Mouse (Mus musculus): Measurements from ENCODE around the gene Grb14. TPM values are rescaled to one million over a fixed set of nuclear protein-coding genes. Genes with fewer than 3 reads are reported as not detected.

The Grb14 gene
- total RNA-seq, 1 experiment = 2.4 TPM

- no peaks in the 10 kb centered on the region for H3K4me1 ChIP-seq (ENCODE audit: control insufficient read depth in 2 of 2, insufficient read depth in 2 of 2, low read length in 2 of 2, poor library complexity in 1 of 2)
- H3K27ac ChIP-seq (ENCODE audit: insufficient read depth, low read depth, low read length, poor library complexity, severe bottlenecking) = no peak overlapping the region
- no peak overlapping the region for H3K9ac ChIP-seq (ENCODE audit: insufficient read depth, low read depth, low read length, poor library complexity, severe bottlenecking)
- no peaks in the 10 kb centered on the region for H3K9me3 ChIP-seq (ENCODE audit: control insufficient read depth, insufficient read depth, low read depth, low read length)
- TF ChIP-seq HCFC1 (IDR thresholded peaks at IDR 0.05; ENCODE audit: borderline replicate concordance, insufficient read depth, low read length) (no peak), CHD2 (IDR thresholded peaks at IDR 0.05; ENCODE audit: low read depth, low read length) (no peak), MAFK (IDR thresholded peaks at IDR 0.05; ENCODE audit: insufficient read depth, low read depth, low read length) (no peak), ZC3H11A (IDR thresholded peaks at IDR 0.05; ENCODE audit: borderline replicate concordance, low read depth, low read length) (no peak), ZNF384 (IDR thresholded peaks at IDR 0.05; ENCODE audit: low read depth, low read length) (no peak)
- no peaks in the 10 kb centered on the region for H3K36me3 ChIP-seq (ENCODE audit: control insufficient read depth, insufficient read depth, low read length, poor library complexity, severe bottlenecking)
- in situ Hi-C loops (cut with MboI; ENCODE audit: low sequenced_read_pairs in 2 of 2, unreplicated experiment in 2 of 2) = no loop called here
- no peak overlapping the region for H3K4me3 ChIP-seq (ENCODE audit: insufficient read depth in 1 of 2, low read depth in 1 of 2, low read length in 2 of 2, poor library complexity in 1 of 2, severe bottlenecking in 1 of 2)
- DNase-seq (ENCODE audit: low read depth, low spot score) = no peak
Measured at GRCm38 (mm10) chr2:64947484-64947883, 77.3 kb downstream of the Grb14 start.

GRCm38 (mm10) chr2:64920879-64921278, 103.9 kb downstream of the Grb14 start:
- H3K9me3 ChIP-seq (ENCODE audit: control insufficient read depth, insufficient read depth, low read depth, low read length) = no peaks in the 10 kb centered on the region
- H3K36me3 ChIP-seq (ENCODE audit: control insufficient read depth, insufficient read depth, low read length, poor library complexity, severe bottlenecking) = no peaks in the 10 kb centered on the region
- no peak overlapping the region for H3K4me3 ChIP-seq (ENCODE audit: insufficient read depth in 1 of 2, low read depth in 1 of 2, low read length in 2 of 2, poor library complexity in 1 of 2, severe bottlenecking in 1 of 2)
- no peaks in the 10 kb centered on the region for H3K4me1 ChIP-seq (ENCODE audit: control insufficient read depth in 2 of 2, insufficient read depth in 2 of 2, low read length in 2 of 2, poor library complexity in 1 of 2)
- TF ChIP-seq ZC3H11A (IDR thresholded peaks at IDR 0.05; ENCODE audit: borderline replicate concordance, low read depth, low read length) = no peak
- TF ChIP-seq CHD2 (IDR thresholded peaks at IDR 0.05; ENCODE audit: low read depth, low read length) = no peak
- TF ChIP-seq HCFC1 (IDR thresholded peaks at IDR 0.05; ENCODE audit: borderline replicate concordance, insufficient read depth, low read length) = no peak
- TF ChIP-seq ZNF384 (IDR thresholded peaks at IDR 0.05; ENCODE audit: low read depth, low read length) = no peak
- no peak for TF ChIP-seq MAFK (IDR thresholded peaks at IDR 0.05; ENCODE audit: insufficient read depth, low read depth, low read length)
- H3K27ac ChIP-seq (ENCODE audit: insufficient read depth, low read depth, low read length, poor library complexity, severe bottlenecking) = no peak overlapping the region
- no peak for DNase-seq (ENCODE audit: low read depth, low spot score)
- H3K9ac ChIP-seq (ENCODE audit: insufficient read depth, low read depth, low read length, poor library complexity, severe bottlenecking) = no peak overlapping the region
- in situ Hi-C loops (cut with MboI; ENCODE audit: low sequenced_read_pairs in 2 of 2, unreplicated experiment in 2 of 2) = no loop called here

GRCm38 (mm10) chr2:64915448-64915847, 109.3 kb downstream of the Grb14 start:
- Histone ChIP-seq H3K36me3 (ENCODE audit: control insufficient read depth, insufficient read depth, low read length, poor library complexity, severe bottlenecking) (no peaks in the 10 kb centered on the region), H3K4me1 (ENCODE audit: control insufficient read depth in 2 of 2, insufficient read depth in 2 of 2, low read length in 2 of 2, poor library complexity in 1 of 2) (no peaks in the 10 kb centered on the region), H3K27ac (ENCODE audit: insufficient read depth, low read depth, low read length, poor library complexity, severe bottlenecking) (no peak overlapping the region), H3K4me3 (ENCODE audit: insufficient read depth in 1 of 2, low read depth in 1 of 2, low read length in 2 of 2, poor library complexity in 1 of 2, severe bottlenecking in 1 of 2) (no peak overlapping the region), H3K9me3 (ENCODE audit: control insufficient read depth, insufficient read depth, low read depth, low read length) (no peaks in the 10 kb centered on the region), H3K9ac (ENCODE audit: insufficient read depth, low read depth, low read length, poor library complexity, severe bottlenecking) (no peak overlapping the region)
- no peak for DNase-seq (ENCODE audit: low read depth, low spot score)
- TF ChIP-seq CHD2 (IDR thresholded peaks at IDR 0.05; ENCODE audit: low read depth, low read length) (no peak), ZNF384 (IDR thresholded peaks at IDR 0.05; ENCODE audit: low read depth, low read length) (no peak), HCFC1 (IDR thresholded peaks at IDR 0.05; ENCODE audit: borderline replicate concordance, insufficient read depth, low read length) (no peak), ZC3H11A (IDR thresholded peaks at IDR 0.05; ENCODE audit: borderline replicate concordance, low read depth, low read length) (no peak), MAFK (IDR thresholded peaks at IDR 0.05; ENCODE audit: insufficient read depth, low read depth, low read length) (no peak)
- in situ Hi-C loops (cut with MboI; ENCODE audit: low sequenced_read_pairs in 2 of 2, unreplicated experiment in 2 of 2) = no loop called here

GRCm38 (mm10) chr2:64904877-64905276, 119.9 kb downstream of the Grb14 start:
- H3K9me3 ChIP-seq (ENCODE audit: control insufficient read depth, insufficient read depth, low read depth, low read length) = no peaks in the 10 kb centered on the region
- no peak overlapping the region for H3K27ac ChIP-seq (ENCODE audit: insufficient read depth, low read depth, low read length, poor library complexity, severe bottlenecking)
- DNase-seq (ENCODE audit: low read depth, low spot score) = no peak
- no peaks in the 10 kb centered on the region for H3K36me3 ChIP-seq (ENCODE audit: control insufficient read depth, insufficient read depth, low read length, poor library complexity, severe bottlenecking)
- in situ Hi-C loops (cut with MboI; ENCODE audit: low sequenced_read_pairs in 2 of 2, unreplicated experiment in 2 of 2) = no loop called here
- H3K4me1 ChIP-seq (ENCODE audit: control insufficient read depth in 2 of 2, insufficient read depth in 2 of 2, low read length in 2 of 2, poor library complexity in 1 of 2) = no peaks in the 10 kb centered on the region
- H3K9ac ChIP-seq (ENCODE audit: insufficient read depth, low read depth, low read length, poor library complexity, severe bottlenecking) = no peak overlapping the region
- TF ChIP-seq MAFK (IDR thresholded peaks at IDR 0.05; ENCODE audit: insufficient read depth, low read depth, low read length) (no peak), ZC3H11A (IDR thresholded peaks at IDR 0.05; ENCODE audit: borderline replicate concordance, low read depth, low read length) (no peak), ZNF384 (IDR thresholded peaks at IDR 0.05; ENCODE audit: low read depth, low read length) (no peak), HCFC1 (IDR thresholded peaks at IDR 0.05; ENCODE audit: borderline replicate concordance, insufficient read depth, low read length) (no peak), CHD2 (IDR thresholded peaks at IDR 0.05; ENCODE audit: low read depth, low read length) (no peak)
- H3K4me3 ChIP-seq (ENCODE audit: insufficient read depth in 1 of 2, low read depth in 1 of 2, low read length in 2 of 2, poor library complexity in 1 of 2, severe bottlenecking in 1 of 2) = no peak overlapping the region

GRCm38 (mm10) chr2:64897844-64898243, 126.9 kb downstream of the Grb14 start:
- no peak for DNase-seq (ENCODE audit: low read depth, low spot score)
- Histone ChIP-seq H3K4me1 (ENCODE audit: control insufficient read depth in 2 of 2, insufficient read depth in 2 of 2, low read length in 2 of 2, poor library complexity in 1 of 2) (no peaks in the 10 kb centered on the region), H3K9me3 (ENCODE audit: control insufficient read depth, insufficient read depth, low read depth, low read length) (no peaks in the 10 kb centered on the region), H3K36me3 (ENCODE audit: control insufficient read depth, insufficient read depth, low read length, poor library complexity, severe bottlenecking) (no peaks in the 10 kb centered on the region), H3K4me3 (ENCODE audit: insufficient read depth in 1 of 2, low read depth in 1 of 2, low read length in 2 of 2, poor library complexity in 1 of 2, severe bottlenecking in 1 of 2) (no peak overlapping the region), H3K9ac (ENCODE audit: insufficient read depth, low read depth, low read length, poor library complexity, severe bottlenecking) (no peak overlapping the region), H3K27ac (ENCODE audit: insufficient read depth, low read depth, low read length, poor library complexity, severe bottlenecking) (no peak overlapping the region)
- in situ Hi-C loops (cut with MboI; ENCODE audit: low sequenced_read_pairs in 2 of 2, unreplicated experiment in 2 of 2) = no loop called here
- TF ChIP-seq CHD2 (IDR thresholded peaks at IDR 0.05; ENCODE audit: low read depth, low read length) (no peak), ZC3H11A (IDR thresholded peaks at IDR 0.05; ENCODE audit: borderline replicate concordance, low read depth, low read length) (no peak), ZNF384 (IDR thresholded peaks at IDR 0.05; ENCODE audit: low read depth, low read length) (no peak), MAFK (IDR thresholded peaks at IDR 0.05; ENCODE audit: insufficient read depth, low read depth, low read length) (no peak), HCFC1 (IDR thresholded peaks at IDR 0.05; ENCODE audit: borderline replicate concordance, insufficient read depth, low read length) (no peak)

Data from ES-E14 (cell line).